Mouse (Mus musculus) leukemia stem cell, adult 10-12 weeks (primary cell): Measurements from ENCODE around the gene Pon2. TPM values are rescaled to one million over a fixed set of nuclear protein-coding genes. Genes with fewer than 3 reads are reported as not detected.

ENCODE experiments used
- polyA plus RNA-seq: library from polyadenylated mRNA; stranded (reverse); fragments of >175 nt; gene quantifications from 2 replicates; pipeline ENCODE4 v1.2.3, GENCODE M21; 2012; ENCODE audit warnings: low replicate concordance

The Pon2 gene
- 23.6 and 30.8 TPM in 2 replicates for polyA plus RNA-seq

DNA sequence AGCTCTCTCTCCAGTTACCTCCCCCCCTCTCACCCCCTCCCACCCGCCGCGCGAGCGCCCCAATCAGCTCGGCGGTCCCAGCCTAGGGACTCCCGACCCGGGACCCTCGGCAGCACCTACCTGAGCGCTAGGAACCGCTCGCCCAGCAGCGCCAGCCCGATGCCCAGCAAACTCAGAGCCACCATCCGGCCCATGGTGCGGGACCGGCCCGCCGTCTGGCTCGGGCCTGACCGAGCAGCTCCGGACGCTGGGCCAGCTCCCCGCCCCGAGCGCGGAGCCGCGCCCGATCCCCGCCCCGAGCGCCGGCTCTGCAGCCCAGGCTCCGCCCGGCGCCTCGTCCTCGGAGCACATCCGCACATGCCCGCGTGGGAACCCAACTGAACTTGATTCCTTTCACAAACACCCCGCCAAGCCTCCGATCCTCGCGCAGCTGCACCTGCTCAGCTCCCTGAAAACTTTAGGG is at the start of gene Pon2:
TSS of gene Pon2 (minus strand) at position 364 of the 463 bp plus-strand sequence.

GRCm38 (mm10) chr6:5255722-5256451 is 42.4 kb downstream of the Pon2 start, which contains the start of gene Pon3:
Pon3 (minus strand) TSS chr6:5256286.

Other genes with a start within 250 kb of the Pon2 start
- gene Pon1, start 104.5 kb downstream of the Pon2 start, polyA plus RNA-seq: not detected in 2 replicates
- 0.56 TPM in 1 of 2 replicates, not detected in the other for gene Pon3, start 42.2 kb downstream of the Pon2 start, polyA plus RNA-seq
- not detected in 2 replicates for gene Asb4, start 84.9 kb upstream of the Pon2 start, polyA plus RNA-seq
- gene Pdk4, start 197.9 kb upstream of the Pon2 start, polyA plus RNA-seq: 0.08 TPM in 1 of 2 replicates, not detected in the other